Mouse (Mus musculus): Measurements from ENCODE around the gene Cryaa. TPM values are rescaled to one million over a fixed set of nuclear protein-coding genes. Genes with fewer than 3 reads are reported as not detected.

Gene Cryaa
- total and polyA plus RNA-seq, 3 experiments, result not detected

- TF ChIP-seq CTCF (IDR thresholded peaks at IDR 0.05 in 2 of 3, conservative IDR thresholded peaks at IDR 0.05 in 1 of 3; ENCODE audit: control insufficient read depth in 1 of 3, insufficient read depth in 1 of 3, low read depth in 2 of 3, low read length in 3 of 3, poor library complexity in 1 of 3, severe bottlenecking in 1 of 3), result peak; percentile 80 to 90 (median 80)
- no peak for TF ChIP-seq E2F4 (IDR thresholded peaks at IDR 0.05; ENCODE audit: borderline replicate concordance, low read depth, low read length)
- no peak for TF ChIP-seq TBP (IDR thresholded peaks at IDR 0.05; ENCODE audit: low read depth, low read length)
- no peak for TF ChIP-seq TCF12 (IDR thresholded peaks at IDR 0.05; ENCODE audit: low read depth, low read length)
- no peak for TF ChIP-seq UBTF (IDR thresholded peaks at IDR 0.05; ENCODE audit: borderline replicate concordance, insufficient read depth, low read depth, low read length)
- no peak for TF ChIP-seq CHD1 (IDR thresholded peaks at IDR 0.05; ENCODE audit: low read depth, low read length)
- no peak for TF ChIP-seq ZKSCAN1 (IDR thresholded peaks at IDR 0.05; ENCODE audit: low read depth, low read length)
- peak; percentile 61 for TF ChIP-seq ZC3H11A (IDR thresholded peaks at IDR 0.05; ENCODE audit: low read depth, low read length)
Measured at GRCm38 (mm10) chr17:31693330-31694022, 15.9 kb downstream of the Cryaa start (continued).

DNA sequence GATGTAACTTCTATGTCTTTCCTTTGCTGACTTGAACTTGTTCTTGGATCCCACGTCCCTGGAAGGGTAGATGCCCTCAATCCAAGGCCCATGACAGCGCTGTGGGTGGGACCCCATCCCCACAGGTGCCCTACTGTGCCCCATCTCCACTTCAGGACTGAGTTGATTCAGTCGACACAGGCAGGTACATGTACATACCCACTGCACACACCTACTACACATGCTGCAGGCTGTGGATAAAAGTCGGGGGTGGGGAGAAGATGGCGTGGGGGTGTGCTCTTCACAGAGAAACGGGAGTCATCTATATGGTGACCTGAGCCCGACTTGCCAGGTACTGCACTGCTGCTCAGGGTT lies 16.4 kb downstream of the Cryaa start:
- Histone ChIP-seq H3K9ac (ENCODE audit: control insufficient read depth, low read depth, low read length, poor library complexity, severe bottlenecking) (no peak overlapping the region), H3K27ac (ENCODE audit: control insufficient read depth, low read depth, low read length) (no peak overlapping the region), H3K4me1 (ENCODE audit: control insufficient read depth in 1 of 2, insufficient read depth in 2 of 2, low read length in 2 of 2) (no peaks in the 10 kb centered on the region), H3K4me3 (ENCODE audit: control insufficient read depth in 1 of 2, insufficient read depth in 1 of 2, low read depth in 2 of 2, low read length in 2 of 2) (no peak overlapping the region), H3K27me3 (ENCODE audit: control insufficient read depth in 1 of 2, insufficient read depth in 2 of 2, low read length in 2 of 2) (peaks cover 0 to 1% of the 10 kb centered on the region in 2 experiments; a peak in 1 of 4 replicates), H3K36me3 (ENCODE audit: control insufficient read depth in 1 of 2, insufficient read depth in 2 of 2, low read length in 2 of 2) (no peaks in the 10 kb centered on the region), H3K79me2 (ENCODE audit: control insufficient read depth, insufficient read depth, low read length, poor library complexity) (no peaks in the 10 kb centered on the region), H3K9me3 (replicated peaks; ENCODE audit: insufficient read depth, low read length) (no peaks in the 10 kb centered on the region)
- no peak for TF ChIP-seq KAT2A (conservative IDR thresholded peaks at IDR 0.05; ENCODE audit: low read depth, low read length)
- no peak for TF ChIP-seq ELF1 (IDR thresholded peaks at IDR 0.05; ENCODE audit: low read depth, low read length)
- no peak for TF ChIP-seq EP300 (IDR thresholded peaks at IDR 0.05; ENCODE audit: low read depth in 1 of 2, low read length in 2 of 2)
- TF ChIP-seq JUND (IDR thresholded peaks at IDR 0.05; ENCODE audit: low read depth, low read length), result no peak
- TF ChIP-seq SIN3A (IDR thresholded peaks at IDR 0.05; ENCODE audit: low read length), result no peak
- TF ChIP-seq POLR2A (IDR thresholded peaks at IDR 0.05; ENCODE audit: control insufficient read depth in 1 of 2, insufficient read depth in 1 of 2, low read depth in 1 of 2, low read length in 2 of 2, poor library complexity in 1 of 2), result no peak
- TF ChIP-seq CHD1 (IDR thresholded peaks at IDR 0.05; ENCODE audit: low read depth, low read length), result no peak
- no peak for TF ChIP-seq MYB (IDR thresholded peaks at IDR 0.05; ENCODE audit: low read depth, low read length)
- TF ChIP-seq TAL1 (IDR thresholded peaks at IDR 0.05; ENCODE audit: low read length), result no peak
- TF ChIP-seq RCOR1 (IDR thresholded peaks at IDR 0.05; ENCODE audit: low read depth, low read length), result no peak
- TF ChIP-seq MAFK (IDR thresholded peaks at IDR 0.05; ENCODE audit: borderline replicate concordance, low read depth, low read length), result no peak
- no peak for TF ChIP-seq GABPA (IDR thresholded peaks at IDR 0.05; ENCODE audit: low read depth, low read length)
- TF ChIP-seq POLR2AphosphoS2 (IDR thresholded peaks at IDR 0.05; ENCODE audit: low read length), result no peak
- no peak for TF ChIP-seq TBP (IDR thresholded peaks at IDR 0.05; ENCODE audit: low read depth, low read length)
- no peak for TF ChIP-seq CTCF (IDR thresholded peaks at IDR 0.05 in 2 of 3, conservative IDR thresholded peaks at IDR 0.05 in 1 of 3; ENCODE audit: control insufficient read depth in 1 of 3, insufficient read depth in 1 of 3, low read depth in 2 of 3, low read length in 3 of 3, poor library complexity in 1 of 3, severe bottlenecking in 1 of 3)
- TF ChIP-seq ETS1 (IDR thresholded peaks at IDR 0.05; ENCODE audit: low read depth, low read length), result no peak
- TF ChIP-seq UBTF (IDR thresholded peaks at IDR 0.05; ENCODE audit: borderline replicate concordance, insufficient read depth, low read depth, low read length), result no peak
- no peak for TF ChIP-seq RAD21 (IDR thresholded peaks at IDR 0.05; ENCODE audit: low read depth, low read length)
- no peak for TF ChIP-seq MEF2A (IDR thresholded peaks at IDR 0.05; ENCODE audit: extremely low read depth, insufficient replicate concordance, low read depth, low read length, poor library complexity, severe bottlenecking)
- no peak for TF ChIP-seq NELFE (IDR thresholded peaks at IDR 0.05; ENCODE audit: low read depth, low read length)
- no peak for DNase-seq (ENCODE audit: low read depth, low spot score)
